In the genomic region with DNA sequence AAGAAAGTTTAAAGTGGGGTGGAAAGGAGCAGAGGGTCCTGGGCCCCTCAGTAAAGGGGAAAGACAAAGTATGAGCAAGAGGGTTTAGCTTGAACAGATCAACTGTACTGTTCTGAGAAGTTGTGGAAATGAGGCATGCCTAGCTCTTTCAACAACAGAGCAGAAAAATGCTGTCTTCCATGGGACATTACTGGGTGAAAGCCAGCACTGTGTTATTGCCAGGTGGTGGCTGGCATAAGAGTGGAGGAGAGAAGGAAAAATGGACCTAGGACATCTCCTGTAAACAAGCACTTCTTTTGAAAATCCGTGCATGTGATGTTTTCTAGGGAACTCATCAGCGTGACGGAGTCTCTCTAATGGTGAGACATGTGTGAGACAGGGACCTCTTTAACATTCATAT, we compare ENCODE assay signal across 20 mouse cellular contexts. TPM values are rescaled to one million over a fixed set of nuclear protein-coding genes. Genes with fewer than 3 reads are reported as not detected.
DNase-seq lines count a peak whose midpoint lies in the region; TF ChIP-seq lines count a peak whose summit lies in the region.
"Had no signal": no experiment of that assay in that cellular context is flagged by ENCODE, and none has a peak within 500 bp of the region (broad histone marks: within the 10 kb centered on the region; RNA-seq: fewer than 3 reads in every experiment).

No protein-coding gene starts in this region.

- H3K27me3 ChIP-seq in cerebellum, adult 2 months (ENCODE audit: control insufficient read depth, insufficient read depth, low read length), result no peaks in the 10 kb centered on the region
- H3K27me3 ChIP-seq: embryonic facial prominence, embryonic 13.5 days; forebrain, embryonic 12.5 days; forebrain, embryonic 15.5 days; hindbrain, embryonic 12.5 days; hindbrain, embryonic 15.5 days; kidney, embryonic 15.5 days had no signal

- DNase-seq in cerebellum, adult 9-10 months, result peak; percentile 5
- no peak for DNase-seq in cerebellum, adult 2 months
- DNase-seq in cerebellum, postnatal 14 days, result peak; percentile 17 to 22
- DNase-seq in cerebellum, postnatal 4 days (ENCODE audit: low spot score in 2 of 2), result no peak
- DNase-seq in adipocyte (ENCODE audit: low spot score), result peak; percentile 51
- DNase-seq in kidney, adult 18-20 months, result no peak
- DNase-seq: adrenal gland, adult 8-10 months; adrenal gland, postnatal 36 days; embryo, embryonic 11 days; gastrocnemius, postnatal 25 days; heart, adult 2 months; kidney, adult 8-10 months had no signal

- H3K4me3 ChIP-seq in cerebellum, adult 2 months (replicated peaks; ENCODE audit: insufficient read depth, low read depth, low read length), result no peak overlapping the region
- H3K4me3 ChIP-seq: embryonic facial prominence, embryonic 10.5 days; embryonic facial prominence, embryonic 13.5 days; erythroblast, embryonic 14.5 days; forebrain, embryonic 12.5 days; forebrain, embryonic 15.5 days; heart, adult 2 months; hindbrain, embryonic 12.5 days; hindbrain, embryonic 15.5 days; kidney, embryonic 15.5 days had no signal

- 81% methylated on average over 3 of the region's 3 CpGs for WGBS in cerebellum, adult 2 months

- TF ChIP-seq POLR2A in cerebellum, adult 2 months (IDR thresholded peaks at IDR 0.05; ENCODE audit: borderline replicate concordance, insufficient read depth, low read length), result no peak

- H3K27ac ChIP-seq in cerebellum, adult 2 months (ENCODE audit: insufficient read depth, low read length), result no peak overlapping the region
- H3K27ac ChIP-seq: embryonic facial prominence, embryonic 10.5 days; embryonic facial prominence, embryonic 13.5 days; forebrain, embryonic 12.5 days; forebrain, embryonic 15.5 days; heart, adult 2 months; hindbrain, embryonic 12.5 days; hindbrain, embryonic 15.5 days; kidney, embryonic 15.5 days had no signal

- no peaks in the 10 kb centered on the region for H3K4me1 ChIP-seq in cerebellum, adult 2 months (ENCODE audit: control insufficient read depth, insufficient read depth, low read length)
- H3K4me1 ChIP-seq: embryonic facial prominence, embryonic 10.5 days; embryonic facial prominence, embryonic 13.5 days; forebrain, embryonic 12.5 days; forebrain, embryonic 15.5 days; hindbrain, embryonic 12.5 days; hindbrain, embryonic 15.5 days; kidney, embryonic 15.5 days had no signal

- TF ChIP-seq CTCF in cerebellum, adult 2 months (IDR thresholded peaks at IDR 0.05; ENCODE audit: borderline replicate concordance, insufficient read depth, low read depth, low read length), result no peak

RNA-seq across cellular contexts. Expression of a gene that starts 30.8 kb away (rescaled TPM):
- polyA plus RNA-seq in cerebellum, adult 2 months (2012; rRNA removed), result 2.4 and 5.0 TPM in 2 replicates
- polyA plus RNA-seq: erythroblast, embryonic 14.5 days had no signal

Comparison
In these comparisons a context has a peak if more than half of its experiments do, and no peak if none do; other contexts are left out.
1. DNase-seq: peak in cerebellum, adult 9-10 months (single experiment), cerebellum, postnatal 14 days (2 of 2) and adipocyte (single experiment); none in cerebellum, adult 2 months (0 of 2), cerebellum, postnatal 4 days (0 of 2) and kidney, adult 18-20 months (single experiment).